Mouse (Mus musculus): ENCODE results near the gene Rtkn.

Gene Rtkn

GRCm38 (mm10) chr6:83179390-83180117 lies 44.3 kb downstream of the Rtkn start:
- no peak for DNase-seq

- no peak for DNase-seq
Observed at GRCm38 (mm10) chr6:83180605-83181004, 45.3 kb downstream of the Rtkn start.

- DNase-seq: no peak
Observed at GRCm38 (mm10) chr6:83184858-83185435, 49.7 kb downstream of the Rtkn start.

GRCm38 (mm10) chr6:83185895-83186861 lies 50.9 kb downstream of the Rtkn start:
- DNase-seq: peak; percentile 30

GRCm38 (mm10) chr6:83186946-83187345 lies 51.7 kb downstream of the Rtkn start:
- DNase-seq: no peak

GRCm38 (mm10) chr6:83193571-83193970 lies 58.3 kb downstream of the Rtkn start:
- no peak for DNase-seq

- DNase-seq: peak; percentile 38
Observed at GRCm38 (mm10) chr6:83197345-83198004, 62.2 kb downstream of the Rtkn start.
